8 mouse cellular contexts compared by ENCODE assay signal in genomic region chr8:127092383-127093112, GRCm38 (mm10). TPM values are rescaled to one million over a fixed set of nuclear protein-coding genes. Genes with fewer than 3 reads are reported as not detected.
A peak's percentile ranks its signal among the peaks of the same experiment; 100 is the strongest.
DNase-seq lines count a peak whose midpoint lies in the region; ATAC-seq lines count a peak whose summit lies in the region.
"Had no signal": no experiment of that assay in that cellular context is flagged by ENCODE, and none has a peak within 500 bp of the region (broad histone marks: within the 10 kb centered on the region; RNA-seq: fewer than 3 reads in every experiment).

No protein-coding gene starts in this region.

- peaks cover 74% of the 10 kb centered on the region for H3K4me1 ChIP-seq in embryonic facial prominence, embryonic 13.5 days
- peaks cover 34% of the 10 kb centered on the region for H3K4me1 ChIP-seq in hindbrain, embryonic 14.5 days (replicated peaks; ENCODE audit: control insufficient read depth, insufficient read depth, low read length)
- H3K4me1 ChIP-seq in midbrain, embryonic 11.5 days (ENCODE audit: control insufficient read depth, insufficient read depth, low read length), result peaks cover 9% of the 10 kb centered on the region; the same call in 1 of the 2 replicates

- peak overlapping the region; percentile 44 for H3K4me2 ChIP-seq in embryonic facial prominence, embryonic 13.5 days
- peak overlapping the region; percentile 47 for H3K4me2 ChIP-seq in hindbrain, embryonic 14.5 days (replicated peaks)
- H3K4me2 ChIP-seq in midbrain, embryonic 11.5 days, result peak overlapping the region; percentile 8; the same call in 1 of the 2 replicates

- H3K4me3 ChIP-seq in embryonic facial prominence, embryonic 13.5 days, result no peak overlapping the region
- H3K4me3 ChIP-seq in hindbrain, embryonic 14.5 days (replicated peaks; ENCODE audit: low read length), result no peak overlapping the region
- H3K4me3 ChIP-seq in midbrain, embryonic 11.5 days (ENCODE audit: low read depth, low read length), result no peak overlapping the region
- H3K4me3 ChIP-seq: left cerebral cortex, adult 2 months had no signal

- 0 out of 2 replicates have a peak, but pooled peaks have one; percentile 27 for ATAC-seq in embryonic facial prominence, embryonic 13.5 days (ENCODE audit: insufficient number of reproducible peaks, insufficient read depth, low FRiP score, low TSS enrichment, low read depth)
- ATAC-seq in hindbrain, embryonic 14.5 days (ENCODE audit: low FRiP score), result peak; percentile 73
- ATAC-seq in midbrain, embryonic 11.5 days (ENCODE audit: low FRiP score), result peak; percentile 77

- H3K27ac ChIP-seq in embryonic facial prominence, embryonic 13.5 days, result peak overlapping the region; percentile 86
- peak overlapping the region; percentile 81 for H3K27ac ChIP-seq in hindbrain, embryonic 14.5 days
- H3K27ac ChIP-seq in midbrain, embryonic 11.5 days (ENCODE audit: low read depth, low read length), result peak overlapping the region; percentile 40
- H3K27ac ChIP-seq: left cerebral cortex, adult 2 months had no signal

- WGBS in embryonic facial prominence, embryonic 13.5 days, result 19% methylated on average over 10 of the region's 10 CpGs
- 11% methylated on average over 10 of the region's 10 CpGs for WGBS in hindbrain, embryonic 14.5 days
- WGBS in midbrain, embryonic 11.5 days, result 16% methylated on average over 10 of the region's 10 CpGs

- H3K36me3 ChIP-seq in embryonic facial prominence, embryonic 13.5 days, result no peaks in the 10 kb centered on the region
- H3K36me3 ChIP-seq in hindbrain, embryonic 14.5 days (replicated peaks; ENCODE audit: control insufficient read depth, insufficient read depth), result no peaks in the 10 kb centered on the region
- H3K36me3 ChIP-seq in midbrain, embryonic 11.5 days (ENCODE audit: control insufficient read depth, insufficient read depth, low read length), result no peaks in the 10 kb centered on the region

- H3K9me3 ChIP-seq in embryonic facial prominence, embryonic 13.5 days, result no peaks in the 10 kb centered on the region
- no peaks in the 10 kb centered on the region for H3K9me3 ChIP-seq in hindbrain, embryonic 14.5 days (ENCODE audit: control insufficient read depth, low read length)
- no peaks in the 10 kb centered on the region for H3K9me3 ChIP-seq in midbrain, embryonic 11.5 days (ENCODE audit: control insufficient read depth, low read length)

- H3K27me3 ChIP-seq in embryonic facial prominence, embryonic 13.5 days, result no peaks in the 10 kb centered on the region
- H3K27me3 ChIP-seq in hindbrain, embryonic 14.5 days (ENCODE audit: control insufficient read depth, insufficient read depth, low read length), result no peaks in the 10 kb centered on the region
- H3K27me3 ChIP-seq in midbrain, embryonic 11.5 days (ENCODE audit: control insufficient read depth, insufficient read depth, low read length), result no peaks in the 10 kb centered on the region

- H3K9ac ChIP-seq in embryonic facial prominence, embryonic 13.5 days, result peak overlapping the region; percentile 44; the same call in 1 of the 2 replicates
- peak overlapping the region; percentile 51 for H3K9ac ChIP-seq in hindbrain, embryonic 14.5 days
- no peak overlapping the region for H3K9ac ChIP-seq in midbrain, embryonic 11.5 days (ENCODE audit: low read length)

- DNase-seq in layer of hippocampus, adult 9-11 months, result peak; percentile 14
- DNase-seq in layer of hippocampus, adult 8-10 months (ENCODE audit: low spot score in 2 of 2), result no peak
- peak; percentile 83 for DNase-seq in hindbrain, embryonic 14.5 days (ENCODE audit: low spot score)
- peak; percentile 91 for DNase-seq in midbrain, embryonic 11.5 days (ENCODE audit: low spot score, missing footprints)
- no peak for DNase-seq in urinary bladder, postnatal 10 days (ENCODE audit: low spot score)
- no peak for DNase-seq in thymus, postnatal 14 days

RNA-seq across cellular contexts. Expression of gene Pard3, which starts 28.9 kb away (rescaled TPM):
- 10 to 100 TPM; 22.7 to 28.9 (median 25.4) TPM for total RNA-seq in layer of hippocampus, adult 8-10 months (2022)
- 35.6 and 36.4 TPM in 2 replicates for polyA plus RNA-seq in embryonic facial prominence, embryonic 13.5 days (2015; fragmentation: Nextera tagmentation; extraction: Ambion mirVana)
- 23.5 and 25.5 TPM in 2 replicates for polyA plus RNA-seq in hindbrain, embryonic 14.5 days (2014; fragmentation: Nextera tagmentation; extraction: Ambion mirVana)
- 28.3 and 30.4 TPM in 2 replicates for polyA plus RNA-seq in midbrain, embryonic 11.5 days (2014; fragmentation: Nextera tagmentation; extraction: Ambion mirVana)

Comparison
In these comparisons a context has a peak if more than half of its experiments do, and no peak if none do; other contexts are left out.
1. DNase-seq: peak in layer of hippocampus, adult 9-11 months (single experiment), hindbrain, embryonic 14.5 days (single experiment) and midbrain, embryonic 11.5 days (single experiment); none in layer of hippocampus, adult 8-10 months (0 of 2), urinary bladder, postnatal 10 days (single experiment) and thymus, postnatal 14 days (single experiment).
2. ATAC-seq: peak in every context shown above with its lines; median percentile 77 in midbrain, embryonic 11.5 days; 73 in hindbrain, embryonic 14.5 days; 27 in embryonic facial prominence, embryonic 13.5 days.
3. Peak in every context shown above with its lines, with median percentiles within 50 percentile points of each other: H3K27ac ChIP-seq and H3K4me2 ChIP-seq.